Mouse (Mus musculus) MEL (cell line): ENCODE measurements around the gene Tmem230.

Experiments
- CTCF ChIP-seq, 3 experiments: IDR thresholded peaks in 2 of 3; conservative IDR thresholded peaks in 1 of 3; 2 replicates each; pipeline ENCODE4 v1.5.1; 2011 to 2012; ENCODE audit warnings: low read length in 3 of 3, low read depth in 2 of 3, mild to moderate bottlenecking in 2 of 3, improper control_type of control experiment in 1 of 3, inconsistent platforms in 1 of 3, mixed read lengths in 1 of 3, moderate library complexity in 1 of 3; ENCODE audit not compliant: control insufficient read depth in 1 of 3, insufficient read depth in 1 of 3, poor library complexity in 1 of 3, severe bottlenecking in 1 of 3
- JUND ChIP-seq: IDR thresholded peaks from 2 replicates; pipeline ENCODE4 v1.6.1; 2011; ENCODE audit warnings: low read depth, mild to moderate bottlenecking, improper control_type of control experiment, low read length
- USF1 ChIP-seq: IDR thresholded peaks from 2 replicates; pipeline ENCODE4 v1.6.1; 2014; ENCODE audit warnings: low read depth, mild to moderate bottlenecking, inconsistent platforms, low read length, improper control_type of control experiment, moderate library complexity

DNA sequence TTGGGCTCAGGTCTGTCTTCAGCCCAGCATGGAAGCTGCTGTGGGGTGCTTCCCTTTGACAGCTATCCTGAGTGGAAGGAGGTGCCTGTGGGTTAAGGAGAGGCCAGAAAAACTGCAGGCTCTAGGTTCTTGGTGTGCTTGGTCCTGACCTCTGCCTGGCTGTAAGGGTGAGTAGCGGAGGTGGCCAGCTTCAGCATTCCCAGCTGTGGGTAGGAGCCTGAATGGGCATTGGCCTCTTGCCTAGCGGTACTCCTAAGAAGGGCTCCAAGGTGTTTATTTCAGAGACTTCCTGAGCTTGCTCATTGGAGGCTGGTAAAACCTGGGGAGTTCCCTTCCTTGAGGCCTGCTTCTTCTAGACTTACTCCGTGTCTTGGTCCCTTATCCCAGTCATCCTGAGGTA, 43.7 kb upstream of the Tmem230 start:
- TF ChIP-seq USF1: no peak
- TF ChIP-seq CTCF (IDR thresholded peaks at IDR 0.05 in 2 of 3, conservative IDR thresholded peaks at IDR 0.05 in 1 of 3; ENCODE audit: control insufficient read depth in 1 of 3, insufficient read depth in 1 of 3, low read depth in 2 of 3, low read length in 3 of 3, poor library complexity in 1 of 3, severe bottlenecking in 1 of 3): no peak
- no peak for TF ChIP-seq JUND
